Mouse (Mus musculus): Measurements from ENCODE around the gene Zfp637. TPM values are rescaled to one million over a fixed set of nuclear protein-coding genes. Genes with fewer than 3 reads are reported as not detected.
"Not testable (repeated sequence)": the region's sequence is repeated elsewhere in the genome, so short reads cannot be mapped to it uniquely, and the experiment has no call there.

Zfp637 gene
- total RNA-seq, 2 experiments from 2014 or later: 53.6 to 60.3 TPM

- DNase-seq (ENCODE audit: extremely low spot score in 1 of 2, low spot score in 2 of 2): no peak
- TF ChIP-seq CTCF (IDR thresholded peaks at IDR 0.05): no peak
- Histone ChIP-seq H3K27ac (no peak overlapping the region), H3K4me3 (no peak overlapping the region)
- intact Hi-C loops (cut with DNase I): no loop called here
Observed at GRCm38 (mm10) chr6:117868187-117868586, 27.2 kb downstream of the Zfp637 start.

DNA sequence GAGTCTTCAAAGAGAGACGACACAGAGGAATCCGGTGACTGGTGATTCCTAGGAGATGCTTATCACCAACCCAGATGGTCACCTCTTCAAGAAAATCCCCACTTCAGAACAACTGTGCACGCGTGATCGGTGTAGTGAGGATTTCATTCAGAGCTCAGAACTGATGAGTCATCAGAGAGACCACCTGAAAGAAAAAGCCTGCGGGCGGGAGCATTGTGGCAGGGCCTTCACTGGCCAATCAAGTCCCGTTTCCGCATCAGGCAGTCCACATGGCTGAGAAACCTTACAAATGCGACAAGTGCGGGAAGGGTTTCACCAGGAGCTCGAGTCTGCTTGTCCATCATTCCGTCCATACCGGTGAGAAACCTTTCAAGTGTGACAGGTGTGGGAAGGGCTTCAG lies 30.1 kb downstream of the Zfp637 start:
- no peak overlapping the region for H3K4me3 ChIP-seq
- intact Hi-C loops (cut with DNase I): no loop called here
- no peak overlapping the region for H3K27ac ChIP-seq
- no peak for TF ChIP-seq CTCF (IDR thresholded peaks at IDR 0.05)
- no peak for DNase-seq (ENCODE audit: extremely low spot score in 1 of 2, low spot score in 2 of 2)

DNA sequence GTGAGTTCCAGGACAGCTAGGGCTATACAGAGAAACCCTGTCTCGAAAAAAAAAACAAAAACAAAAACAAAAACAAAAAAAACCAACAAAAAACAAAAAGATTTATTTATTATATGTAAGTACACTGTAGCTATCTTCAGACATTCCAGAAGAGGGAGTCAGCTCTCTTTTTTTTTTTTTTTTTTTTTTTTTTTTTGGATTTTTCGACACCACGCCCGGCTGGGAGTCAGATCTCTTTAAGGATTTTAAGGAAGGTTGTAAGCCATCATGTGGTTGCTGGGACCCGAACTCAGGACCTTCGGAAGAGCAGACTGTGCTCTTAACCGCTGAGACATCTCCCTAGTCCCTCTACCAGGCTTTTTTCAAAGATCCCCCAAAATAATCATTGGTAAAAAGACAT lies 32.5 kb downstream of the Zfp637 start:
- H3K27ac ChIP-seq; DNase-seq (ENCODE audit: extremely low spot score in 1 of 2, low spot score in 2 of 2); intact Hi-C loops (cut with DNase I); H3K4me3 ChIP-seq: not testable (repeated sequence)

GRCm38 (mm10) chr6:117874621-117875281 lies 33.8 kb downstream of the Zfp637 start:
- no peak for DNase-seq (ENCODE audit: extremely low spot score in 1 of 2, low spot score in 2 of 2)
- intact Hi-C loops (cut with DNase I): no loop called here
- no peak for TF ChIP-seq CTCF (IDR thresholded peaks at IDR 0.05)

DNA sequence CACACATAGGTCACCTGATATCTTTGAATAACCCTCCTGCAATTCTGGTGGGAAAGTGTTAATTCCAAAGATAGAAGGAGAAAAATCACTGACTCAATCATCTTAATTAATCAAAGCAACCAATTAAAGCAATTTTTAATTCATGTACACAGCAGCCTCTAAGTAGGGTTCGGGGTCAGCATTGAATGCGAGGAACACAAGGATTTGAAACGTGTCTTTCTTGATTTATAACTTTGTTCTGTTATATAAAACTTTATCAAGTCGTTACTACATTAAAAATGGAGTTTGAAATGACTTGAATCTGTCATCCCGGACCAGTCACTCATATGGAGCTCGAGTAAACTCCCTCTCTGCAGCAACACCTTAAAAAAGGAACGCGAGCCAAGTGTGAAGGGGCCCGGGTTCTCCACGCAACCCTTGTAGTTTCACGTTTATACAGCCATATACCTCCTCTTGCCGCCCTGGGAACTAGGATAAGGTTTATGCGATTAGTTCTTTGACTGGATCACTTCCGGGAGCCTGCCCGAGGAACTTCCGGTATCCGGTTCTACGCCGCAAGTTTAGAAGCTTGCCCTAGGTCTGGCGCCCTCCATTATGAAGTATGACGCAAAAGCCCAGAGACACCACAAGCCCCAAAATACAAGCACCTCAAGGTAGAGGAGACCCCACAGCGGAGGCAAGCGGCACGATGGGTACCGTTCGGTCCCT lies 37.9 kb downstream of the Zfp637 start:
- Histone ChIP-seq H3K27ac (peak overlapping the region; percentile 100), H3K4me3 (peak overlapping the region; percentile 62)
- DNase-seq (ENCODE audit: extremely low spot score in 1 of 2, low spot score in 2 of 2): peak in 1 of 2 experiments; percentile 86
- TF ChIP-seq CTCF (IDR thresholded peaks at IDR 0.05): no peak
- intact Hi-C loops (cut with DNase I): loop anchor here (1.0 kb wide), 3 partner anchors 27 to 38 kb away; partner anchors contain the start of gene Zfp637

More at GRCm38 (mm10) chr6:117874621-117875281, 33.8 kb downstream of the Zfp637 start:
- Histone ChIP-seq H3K27ac (no peak overlapping the region), H3K4me3 (no peak overlapping the region)

- intact Hi-C loops (cut with DNase I): loop anchor here (1.0 kb wide), 3 partner anchors 27 to 38 kb away; partner anchors contain the start of gene Zfp637
- H3K4me3 ChIP-seq: peak overlapping the region; percentile 62
- TF ChIP-seq CTCF (IDR thresholded peaks at IDR 0.05): no peak; the same call in none of the 2 replicates
- H3K27ac ChIP-seq: peak overlapping the region; percentile 100
- DNase-seq (ENCODE audit: extremely low spot score in 1 of 2, low spot score in 2 of 2): peak; percentile 100
Observed at GRCm38 (mm10) chr6:117879408-117880115, 38.6 kb downstream of the Zfp637 start.

DNA sequence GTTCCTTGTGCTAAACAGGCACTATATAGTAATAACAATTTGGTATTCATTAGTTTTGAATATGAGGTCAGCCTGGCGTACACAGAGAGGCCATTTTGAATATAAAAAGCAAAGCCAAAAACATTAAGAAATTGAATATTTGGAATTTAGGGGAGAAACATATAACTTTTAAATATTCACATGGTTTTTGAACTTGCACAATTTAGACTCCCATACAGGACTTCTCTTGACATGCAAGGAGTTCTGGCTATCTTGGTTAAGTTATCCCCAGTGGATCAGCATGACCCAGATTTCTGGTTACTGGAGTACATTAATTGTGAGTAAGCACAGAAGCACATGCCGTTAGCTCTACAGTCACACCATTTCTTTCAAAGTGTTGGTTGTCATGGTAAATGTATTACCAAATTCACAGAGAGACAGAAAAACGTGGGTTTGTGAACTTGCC lies 39.4 kb downstream of the Zfp637 start:
- intact Hi-C loops (cut with DNase I): no loop called here
- DNase-seq (ENCODE audit: extremely low spot score in 1 of 2, low spot score in 2 of 2): no peak
- peak overlapping the region; percentile 62 for H3K4me3 ChIP-seq
- H3K27ac ChIP-seq: peak overlapping the region; percentile 100
- no peak for TF ChIP-seq CTCF (IDR thresholded peaks at IDR 0.05)

DNA sequence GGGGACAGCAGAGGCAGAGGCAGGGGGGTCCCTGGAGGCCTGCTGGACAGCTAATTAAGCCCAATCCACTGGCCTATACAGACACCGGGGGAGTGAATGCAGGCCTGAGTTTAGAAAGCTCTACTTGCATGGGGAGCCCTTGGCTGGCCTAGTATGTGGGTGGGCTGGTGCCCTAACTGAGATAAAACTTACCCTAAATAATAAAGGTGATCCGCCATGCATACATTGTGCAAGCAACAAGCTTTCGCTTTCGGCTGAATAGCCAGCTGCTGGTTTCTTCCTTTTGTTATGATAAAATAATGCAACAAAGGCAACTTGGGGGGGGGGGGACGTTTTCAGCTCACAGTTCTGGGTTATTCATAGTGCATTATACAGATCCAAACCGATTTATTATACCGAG lies 40.2 kb downstream of the Zfp637 start:
- TF ChIP-seq CTCF (IDR thresholded peaks at IDR 0.05): no peak
- intact Hi-C loops (cut with DNase I): no loop called here
- no peak for DNase-seq (ENCODE audit: extremely low spot score in 1 of 2, low spot score in 2 of 2)
- Histone ChIP-seq H3K27ac (no peak overlapping the region), H3K4me3 (no peak overlapping the region)

- Histone ChIP-seq H3K27ac (no peak overlapping the region), H3K4me3 (no peak overlapping the region)
- no peak for TF ChIP-seq CTCF (IDR thresholded peaks at IDR 0.05)
- intact Hi-C loops (cut with DNase I): no loop called here
- DNase-seq (ENCODE audit: extremely low spot score in 1 of 2, low spot score in 2 of 2): no peak
Observed at GRCm38 (mm10) chr6:117881997-117882396, 41.0 kb downstream of the Zfp637 start.

DNA sequence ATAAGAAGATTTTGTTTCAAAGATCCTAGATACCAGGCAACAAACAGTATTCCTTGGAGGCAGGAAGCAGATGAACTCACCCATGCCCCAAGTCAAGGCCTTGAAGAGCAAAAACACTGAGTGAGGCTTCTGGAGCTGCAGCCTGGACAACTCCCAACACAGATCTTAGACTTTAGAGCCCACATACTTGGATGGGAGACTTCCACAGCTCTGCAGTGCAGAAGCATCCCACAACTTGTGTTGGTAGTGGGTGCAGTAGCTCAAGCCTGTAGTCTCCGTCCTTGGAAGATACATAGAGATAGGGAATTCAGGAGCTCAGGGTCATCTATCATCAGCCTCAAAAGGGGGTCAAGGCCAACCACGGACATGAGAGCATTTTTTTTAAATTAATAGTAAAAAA lies 45.0 kb downstream of the Zfp637 start:
- intact Hi-C loops (cut with DNase I): no loop called here
- H3K4me3 ChIP-seq: no peak overlapping the region
- DNase-seq (ENCODE audit: extremely low spot score in 1 of 2, low spot score in 2 of 2): no peak
- TF ChIP-seq CTCF (IDR thresholded peaks at IDR 0.05): no peak
- H3K27ac ChIP-seq: no peak overlapping the region

DNA sequence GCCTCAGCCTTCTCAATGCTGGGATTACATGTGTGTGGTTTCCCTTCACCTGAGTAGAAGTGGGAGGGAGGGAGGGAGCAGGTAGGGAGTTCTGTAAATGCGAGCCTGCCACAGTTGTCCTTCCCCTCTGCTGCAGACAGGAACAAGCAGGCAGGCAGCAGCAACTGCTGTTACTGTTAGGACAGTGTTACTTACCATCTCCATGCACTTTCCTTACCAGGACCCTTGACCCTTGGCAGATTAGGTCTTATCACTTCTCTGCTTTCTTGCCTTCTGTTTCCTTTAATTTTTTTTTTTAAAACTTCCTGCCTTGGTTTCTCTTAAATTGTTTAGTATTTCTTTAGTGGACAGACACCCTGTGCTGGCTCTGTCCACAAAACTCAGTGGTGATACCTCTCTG lies 47.1 kb downstream of the Zfp637 start:
- no peak overlapping the region for H3K27ac ChIP-seq
- no peak overlapping the region for H3K4me3 ChIP-seq
- TF ChIP-seq CTCF (IDR thresholded peaks at IDR 0.05): no peak
- DNase-seq (ENCODE audit: extremely low spot score in 1 of 2, low spot score in 2 of 2): no peak
- intact Hi-C loops (cut with DNase I): no loop called here

DNA sequence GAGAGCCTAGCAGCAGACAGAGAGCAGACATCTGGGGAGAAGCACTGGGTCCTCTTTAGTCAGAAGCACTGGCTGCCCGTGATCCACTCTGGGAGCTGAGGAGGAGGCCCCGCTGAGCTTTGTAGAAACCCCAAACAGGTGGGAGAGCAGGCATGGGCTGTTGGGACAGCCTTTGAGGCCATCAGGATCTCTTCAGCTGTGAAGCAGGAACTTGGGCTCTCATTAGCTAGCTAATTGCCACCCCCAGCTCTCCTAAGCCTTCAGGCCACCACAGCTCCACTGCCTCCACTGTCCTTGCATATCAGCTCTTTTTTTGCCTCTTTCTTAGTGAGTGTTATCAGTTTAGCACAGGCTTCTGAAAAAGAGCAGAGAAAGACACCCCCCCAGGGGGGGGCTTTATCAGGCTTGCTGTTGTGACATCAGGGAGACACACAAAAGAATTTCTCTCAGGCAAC lies 47.7 kb downstream of the Zfp637 start:
- TF ChIP-seq CTCF (IDR thresholded peaks at IDR 0.05): no peak
- intact Hi-C loops (cut with DNase I): no loop called here
- DNase-seq (ENCODE audit: extremely low spot score in 1 of 2, low spot score in 2 of 2): no peak

More for the DNA sequence above, 47.7 kb downstream of the Zfp637 start:
- H3K27ac ChIP-seq: no peak overlapping the region
- no peak overlapping the region for H3K4me3 ChIP-seq
